Mouse (Mus musculus): ENCODE data around the gene Arhgdia. TPM values are rescaled to one million over a fixed set of nuclear protein-coding genes. Genes with fewer than 3 reads are reported as not detected.

The Arhgdia gene
- total and polyA plus RNA-seq, 3 experiments: 172 to 958 (median 417) TPM

DNA sequence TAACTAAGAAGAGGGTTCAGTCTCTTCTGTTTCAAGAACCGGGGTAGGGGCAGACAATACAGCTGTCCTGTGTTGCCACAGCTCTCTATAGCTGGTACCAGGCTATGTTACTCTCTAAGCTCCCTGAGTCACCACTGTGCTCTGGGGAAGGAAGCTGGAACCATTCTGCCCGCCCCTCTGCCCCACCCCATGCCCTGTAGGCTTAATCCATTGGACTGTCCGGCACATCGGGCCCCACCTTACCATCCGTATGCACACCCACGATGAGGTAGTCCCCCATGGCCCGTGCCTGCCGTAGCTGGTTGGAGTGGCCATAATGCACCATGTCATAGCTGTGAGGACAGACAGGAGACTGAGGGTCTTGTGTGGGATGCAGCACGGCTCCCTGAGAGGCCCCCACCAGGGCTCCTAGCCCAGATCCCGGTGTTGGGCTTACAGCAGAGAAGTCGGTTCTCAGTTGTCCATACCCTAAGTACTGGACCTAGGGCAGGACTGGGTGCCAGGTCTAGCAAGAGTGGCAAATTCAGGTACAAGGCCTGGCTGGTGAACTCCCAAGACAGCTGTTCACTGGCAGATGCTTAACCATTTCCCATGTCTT lies 34.3 kb upstream of the Arhgdia start:
- Histone ChIP-seq H3K9ac (ENCODE audit: insufficient read depth, low read depth) (no peak overlapping the region), H3K4me2 (ENCODE audit: insufficient read depth, low read depth, poor library complexity, severe bottlenecking) (no peak overlapping the region), H3K27ac (ENCODE audit: insufficient read depth, low read depth) (no peak overlapping the region), H3K36me3 (replicated peaks in 1 of 2; ENCODE audit: control insufficient read depth in 1 of 2, insufficient read depth in 1 of 2, low read length in 1 of 2) (peaks cover 65 to 80% of the 10 kb centered on the region in 2 experiments), H3K9me3 (replicated peaks; ENCODE audit: low read length) (no peaks in the 10 kb centered on the region), H3K79me2 (replicated peaks; ENCODE audit: control insufficient read depth, extremely low read depth, insufficient read depth, poor library complexity, severe bottlenecking) (peaks cover 22% of the 10 kb centered on the region), H3K4me3 (replicated peaks in 1 of 3; ENCODE audit: low read depth in 2 of 3, low read length in 2 of 3, poor library complexity in 1 of 3) (no peak overlapping the region), H3K4me1 (ENCODE audit: control insufficient read depth in 1 of 2, insufficient read depth in 2 of 2) (peaks cover 8 to 36% of the 10 kb centered on the region in 2 experiments), H3K27me3 (replicated peaks) (no peaks in the 10 kb centered on the region)
- no peak for DNase-seq (ENCODE audit: extremely low read depth)
- in situ Hi-C loops (cut with MboI; ENCODE audit: low pct_ligation_motif_present, low pct_unique_long_range_greater_than_20kb, low sequenced_read_pairs): no loop called here
- dilution Hi-C loops (cut with MboI; ENCODE audit: extremely low pct_ligation_motif_present, extremely low pct_unique_long_range_greater_than_20kb, low sequenced_read_pairs): no loop called here
- no peak for TF ChIP-seq CHD1 (IDR thresholded peaks at IDR 0.05; ENCODE audit: low read depth, low read length)
- TF ChIP-seq JUN (IDR thresholded peaks at IDR 0.05; ENCODE audit: insufficient read depth, low read depth, low read length): no peak
- TF ChIP-seq IRF4 (IDR thresholded peaks at IDR 0.05; ENCODE audit: low read depth, low read length): no peak
- TF ChIP-seq KAT2A (IDR thresholded peaks at IDR 0.05; ENCODE audit: insufficient replicate concordance, low read length): no peak
- no peak for TF ChIP-seq MXI1 (IDR thresholded peaks at IDR 0.05; ENCODE audit: low read depth, low read length)

DNA sequence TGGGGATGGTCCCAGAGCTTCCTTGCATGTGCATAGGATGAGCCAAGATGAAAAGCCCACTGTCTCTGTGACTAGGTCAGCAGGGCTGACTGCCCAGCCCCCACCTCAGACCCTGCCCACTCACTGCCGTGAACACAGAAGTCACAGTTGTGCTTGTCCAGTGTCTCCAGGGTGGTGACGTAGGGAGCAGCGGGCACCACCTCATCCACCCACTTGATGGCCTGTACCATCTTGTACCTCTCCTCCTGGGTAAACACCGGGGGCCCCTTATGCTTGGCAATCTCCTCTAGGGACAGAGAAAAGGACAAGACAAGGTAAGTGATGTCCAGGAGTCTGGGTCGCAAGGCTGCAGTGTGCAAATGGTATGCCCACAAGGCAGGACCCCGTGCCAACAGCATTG lies 33.7 kb upstream of the Arhgdia start:
- no peak overlapping the region for H3K4me2 ChIP-seq (ENCODE audit: insufficient read depth, low read depth, poor library complexity, severe bottlenecking)
- in situ Hi-C loops (cut with MboI; ENCODE audit: low pct_ligation_motif_present, low pct_unique_long_range_greater_than_20kb, low sequenced_read_pairs) (no loop called here), dilution Hi-C loops (cut with MboI; ENCODE audit: extremely low pct_ligation_motif_present, extremely low pct_unique_long_range_greater_than_20kb, low sequenced_read_pairs) (no loop called here)
- no peaks in the 10 kb centered on the region for H3K9me3 ChIP-seq (replicated peaks; ENCODE audit: low read length)
- no peak for DNase-seq (ENCODE audit: extremely low read depth)
- no peaks in the 10 kb centered on the region for H3K27me3 ChIP-seq (replicated peaks)
- TF ChIP-seq MEF2A (IDR thresholded peaks at IDR 0.05; ENCODE audit: borderline replicate concordance, low read depth, low read length) (no peak), EP300 (IDR thresholded peaks at IDR 0.05; ENCODE audit: low read length) (no peak), ZMIZ1 (IDR thresholded peaks at IDR 0.05; ENCODE audit: low read depth, low read length) (no peak), GABPA (IDR thresholded peaks at IDR 0.05; ENCODE audit: insufficient replicate concordance, low read depth, low read length) (no peak), MYC (IDR thresholded peaks at IDR 0.05; ENCODE audit: low read depth, low read length) (no peak), RAD21 (IDR thresholded peaks at IDR 0.05; ENCODE audit: low read depth, low read length) (no peak)
- no peak overlapping the region for H3K4me3 ChIP-seq (replicated peaks in 1 of 3; ENCODE audit: low read depth in 2 of 3, low read length in 2 of 3, poor library complexity in 1 of 3)
- peaks cover 65 to 80% of the 10 kb centered on the region in 2 experiments for H3K36me3 ChIP-seq (replicated peaks in 1 of 2; ENCODE audit: control insufficient read depth in 1 of 2, insufficient read depth in 1 of 2, low read length in 1 of 2)
- peaks cover 8 to 36% of the 10 kb centered on the region in 2 experiments for H3K4me1 ChIP-seq (ENCODE audit: control insufficient read depth in 1 of 2, insufficient read depth in 2 of 2)
- no peak overlapping the region for H3K9ac ChIP-seq (ENCODE audit: insufficient read depth, low read depth)
- peaks cover 22% of the 10 kb centered on the region for H3K79me2 ChIP-seq (replicated peaks; ENCODE audit: control insufficient read depth, extremely low read depth, insufficient read depth, poor library complexity, severe bottlenecking)
- H3K27ac ChIP-seq (ENCODE audit: insufficient read depth, low read depth): no peak overlapping the region

DNA sequence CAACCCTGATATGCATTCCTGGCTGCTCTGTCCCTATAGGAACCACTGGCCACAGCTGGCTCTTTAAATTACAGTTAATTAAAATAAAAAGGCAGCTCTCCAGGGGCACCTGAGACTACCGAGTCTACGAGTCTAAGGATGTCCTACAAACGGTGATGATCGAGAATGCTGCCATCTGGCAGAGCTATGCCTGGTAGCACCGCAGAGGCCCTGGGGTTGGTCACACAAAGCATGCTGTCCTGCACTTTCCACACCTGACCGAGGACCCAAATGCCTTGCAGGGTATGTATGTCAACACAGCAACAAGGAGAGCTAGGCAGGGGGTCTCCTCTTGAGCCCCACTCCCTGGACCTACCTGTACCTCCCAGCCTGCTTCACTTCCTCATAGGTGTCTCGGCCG lies 32.6 kb upstream of the Arhgdia start:
- Histone ChIP-seq H3K9me3 (replicated peaks; ENCODE audit: low read length) (no peaks in the 10 kb centered on the region), H3K4me1 (ENCODE audit: control insufficient read depth in 1 of 2, insufficient read depth in 2 of 2) (peaks cover 8 to 39% of the 10 kb centered on the region in 2 experiments), H3K4me3 (replicated peaks in 1 of 3; ENCODE audit: low read depth in 2 of 3, low read length in 2 of 3, poor library complexity in 1 of 3) (no peak overlapping the region), H3K27me3 (replicated peaks) (no peaks in the 10 kb centered on the region), H3K27ac (ENCODE audit: insufficient read depth, low read depth) (no peak overlapping the region), H3K36me3 (replicated peaks in 1 of 2; ENCODE audit: control insufficient read depth in 1 of 2, insufficient read depth in 1 of 2, low read length in 1 of 2) (peaks cover 62 to 79% of the 10 kb centered on the region in 2 experiments), H3K4me2 (ENCODE audit: insufficient read depth, low read depth, poor library complexity, severe bottlenecking) (no peak overlapping the region), H3K79me2 (replicated peaks; ENCODE audit: control insufficient read depth, extremely low read depth, insufficient read depth, poor library complexity, severe bottlenecking) (peaks cover 22% of the 10 kb centered on the region), H3K9ac (ENCODE audit: insufficient read depth, low read depth) (no peak overlapping the region)
- dilution Hi-C loops (cut with MboI; ENCODE audit: extremely low pct_ligation_motif_present, extremely low pct_unique_long_range_greater_than_20kb, low sequenced_read_pairs): no loop called here
- no peak for TF ChIP-seq RCOR1 (conservative IDR thresholded peaks at IDR 0.05; ENCODE audit: low read depth, low read length)
- in situ Hi-C loops (cut with MboI; ENCODE audit: low pct_ligation_motif_present, low pct_unique_long_range_greater_than_20kb, low sequenced_read_pairs): no loop called here
- no peak for DNase-seq (ENCODE audit: extremely low read depth)
